Mouse (Mus musculus): ENCODE data around the gene Spns3.

- TF ChIP-seq CTCF (IDR thresholded peaks at IDR 0.05; ENCODE audit: insufficient read depth, low read depth, low read length) (no peak), POLR2A (IDR thresholded peaks at IDR 0.05; ENCODE audit: insufficient read depth, low read depth, low read length) (no peak)
These were observed 36.3 kb upstream of the Spns3 start for GRCm38 (mm10) chr11:72586570-72586969.

All from olfactory bulb, adult 2 months (tissue).